Mouse (Mus musculus): Measurements from ENCODE around the gene Sccpdh.

GRCm38 (mm10) chr1:179674355-179674754 is 6.3 kb downstream of the Sccpdh start:
- TF ChIP-seq CTCF (IDR thresholded peaks at IDR 0.05; ENCODE audit: extremely low read depth, insufficient read length, insufficient replicate concordance, low read depth, low read length), result no peak
- no peak for TF ChIP-seq POLR2A (IDR thresholded peaks at IDR 0.05; ENCODE audit: low read depth, low read length)
